Mouse (Mus musculus) adrenal gland, postnatal 25 days (tissue): ENCODE data around the gene Rsrp1. TPM values are rescaled to one million over a fixed set of nuclear protein-coding genes. Genes with fewer than 3 reads are reported as not detected.

Source experiments
- DNase-seq: peaks from one replicate; pipeline ENCODE4 v3.0.0; 2021; ENCODE audit warnings: mixed read lengths
- total RNA-seq: library from RNA; stranded (reverse); gene quantifications from 2 replicates; pipeline ENCODE4 v1.2.3, GENCODE M21; 2021

Gene Rsrp1
- total RNA-seq, 1 experiment from 2014 or later = 640 TPM

DNA sequence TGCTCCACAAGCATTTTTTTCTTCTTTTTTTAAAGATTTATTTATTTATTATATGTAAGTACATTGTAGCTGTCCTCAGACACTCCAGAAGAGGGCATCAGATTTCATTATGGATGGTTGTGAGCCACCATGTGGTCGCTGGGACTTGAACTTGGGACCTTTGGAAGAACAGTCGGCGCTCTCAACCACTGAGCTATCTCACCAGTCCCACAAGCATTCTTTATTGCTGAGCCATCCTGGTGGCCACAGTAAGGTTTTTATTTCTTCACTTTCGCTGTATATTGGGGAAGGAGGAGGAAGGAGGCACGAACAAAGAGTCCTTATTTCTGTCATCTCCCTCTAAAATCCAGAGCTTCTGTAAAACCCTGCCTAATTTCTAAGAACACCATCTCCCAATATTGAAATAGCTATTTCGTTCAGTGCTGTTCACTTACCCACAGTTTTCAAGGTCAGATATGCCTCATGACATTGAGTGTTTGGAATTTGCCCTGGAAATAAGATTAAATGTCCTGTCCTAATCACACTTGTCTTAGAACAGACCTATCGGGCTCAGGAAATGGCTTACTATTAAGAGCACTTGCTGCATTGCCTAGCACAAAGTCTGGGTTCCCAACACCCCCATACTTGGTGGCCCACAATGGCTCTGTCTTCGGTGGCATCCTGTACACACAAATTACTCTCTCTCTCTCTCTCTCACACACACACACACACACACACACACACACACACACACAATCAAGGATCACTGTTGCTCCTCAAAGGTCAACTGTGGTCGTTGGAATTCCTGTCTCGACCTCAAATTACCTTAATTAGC is 1.1 kb upstream of the Rsrp1 start:
- no peak for DNase-seq

GRCm38 (mm10) chr4:134922925-134923244 is 507 bp upstream of the Rsrp1 start:
- peak; percentile 79 for DNase-seq

DNA sequence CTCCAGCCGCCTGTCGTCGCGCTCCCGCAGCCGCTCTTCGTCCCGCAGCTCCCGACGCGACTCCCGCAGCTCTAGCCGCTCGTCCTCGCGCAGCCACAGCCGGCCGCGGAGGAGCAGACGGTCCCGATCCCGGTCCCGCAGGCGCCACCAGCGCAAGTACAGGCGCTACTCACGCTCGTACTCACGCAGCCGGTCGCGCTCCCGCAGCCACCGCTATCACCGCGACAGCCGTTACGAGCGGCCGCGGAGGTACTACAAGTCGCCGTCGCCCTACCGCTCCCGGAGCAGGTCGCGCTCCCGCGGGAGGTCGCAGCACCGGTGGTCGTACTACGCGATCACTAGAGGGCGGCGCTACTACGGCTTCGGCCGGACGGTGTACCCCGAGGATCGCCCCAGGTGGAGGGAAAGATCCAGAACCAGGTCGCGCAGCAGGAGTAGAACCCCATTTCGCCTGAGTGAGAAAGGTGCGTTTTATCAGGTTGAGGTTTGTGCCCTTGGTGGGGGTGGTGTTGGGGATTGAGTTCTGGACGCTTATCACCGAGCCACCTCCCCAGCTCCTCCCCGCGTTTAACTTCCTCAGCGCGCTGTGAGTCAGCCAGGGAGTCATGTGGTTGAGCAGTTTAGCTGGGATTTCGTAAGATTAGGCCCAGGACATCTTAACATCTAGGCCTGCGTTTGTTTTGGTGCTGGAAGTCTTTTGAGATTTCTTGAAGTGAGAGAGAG is 788 bp downstream of the Rsrp1 start:
- DNase-seq = peak; percentile 73

DNA sequence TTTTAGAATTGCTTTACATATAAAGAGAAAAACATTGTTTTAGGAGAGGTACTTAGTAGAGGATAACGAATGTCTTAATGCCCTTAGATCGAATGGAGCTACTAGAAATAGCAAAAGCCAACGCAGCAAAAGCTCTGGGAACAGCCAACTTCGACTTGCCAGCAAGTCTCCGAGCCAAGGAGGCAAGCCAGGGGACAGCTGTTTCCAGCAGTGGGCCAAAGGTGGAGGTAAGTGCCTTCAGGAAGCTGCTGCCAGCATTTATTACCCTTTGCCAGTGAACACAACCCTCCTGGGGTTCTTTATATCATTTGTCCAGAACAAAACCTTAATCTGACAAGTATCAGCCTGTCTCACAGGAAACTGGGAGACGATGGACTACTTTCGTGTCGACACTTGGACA is 1.8 kb downstream of the Rsrp1 start:
- no peak for DNase-seq

- DNase-seq = no peak
These were observed 4.5 kb downstream of the Rsrp1 start for GRCm38 (mm10) chr4:134927815-134928463.

DNA sequence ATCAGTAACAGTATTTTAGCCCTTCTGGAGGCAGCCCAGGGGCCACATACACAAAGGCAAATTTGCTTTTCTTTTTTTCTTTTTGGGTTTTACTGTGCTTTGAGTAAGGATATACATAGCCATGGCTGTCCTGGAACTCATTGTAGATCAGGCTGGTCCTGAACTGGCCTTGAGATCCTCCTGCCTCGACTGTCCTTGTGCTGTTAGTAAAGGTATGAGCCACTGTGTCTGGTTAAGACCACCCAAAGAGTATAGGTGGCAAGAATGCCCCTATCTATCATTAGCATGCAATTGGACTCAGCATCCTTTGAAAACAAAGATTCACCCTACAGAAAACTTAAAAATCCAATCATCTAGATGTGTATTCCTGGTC is 5.1 kb downstream of the Rsrp1 start:
- no peak for DNase-seq

GRCm38 (mm10) chr4:134929536-134929935 is 6.1 kb downstream of the Rsrp1 start:
- DNase-seq = no peak

GRCm38 (mm10) chr4:134930190-134930589 is 6.8 kb downstream of the Rsrp1 start:
- no peak for DNase-seq

DNA sequence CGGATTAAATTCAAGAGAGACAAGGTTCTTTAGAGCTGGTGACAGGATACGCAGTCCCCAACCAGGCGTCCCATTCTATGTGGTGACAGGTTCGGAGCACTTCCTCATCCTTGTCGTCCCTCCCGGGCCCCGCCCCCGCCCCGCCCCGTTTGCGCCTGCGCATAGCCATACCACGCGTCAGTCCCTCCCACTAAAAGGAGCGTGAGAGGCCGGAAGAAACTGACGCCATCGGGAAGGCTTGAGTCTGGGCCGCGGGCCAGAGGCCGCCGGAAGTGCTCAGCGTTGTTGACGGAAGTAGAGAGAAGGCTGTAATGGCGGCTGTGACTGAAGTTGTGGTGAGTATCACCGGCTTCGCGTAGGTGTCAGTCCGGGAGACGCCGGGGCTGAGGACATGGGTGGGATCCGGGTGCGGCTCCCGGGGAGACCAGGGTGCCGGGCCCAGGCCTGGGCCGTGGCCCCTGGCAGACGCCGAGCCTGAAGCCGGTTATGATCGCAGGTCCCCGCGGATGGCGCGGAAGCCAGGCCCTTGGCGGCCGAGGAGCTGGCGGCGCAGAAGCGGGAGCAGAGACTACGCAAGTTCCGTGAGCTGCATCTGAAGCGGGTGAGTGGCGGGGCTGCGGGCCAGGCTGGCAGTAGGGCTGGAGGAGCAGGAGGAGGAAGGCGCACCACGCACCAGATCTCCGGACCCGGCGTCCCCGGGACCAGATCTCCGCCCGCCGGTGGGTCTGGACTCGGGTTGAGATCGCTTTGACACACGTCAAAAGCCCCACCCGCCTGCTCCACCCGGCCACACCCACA is 7.5 kb downstream of the Rsrp1 start, which contains the start of gene Syf2:
TSS of gene Syf2 (plus strand) at position 215 of the 798 bp plus-strand sequence.
- peak; percentile 95 for DNase-seq

GRCm38 (mm10) chr4:134937240-134938176 is 14.1 kb downstream of the Rsrp1 start:
- peak; percentile 60 for DNase-seq

- DNase-seq = no peak
These were observed 16.5 kb downstream of the Rsrp1 start for GRCm38 (mm10) chr4:134939900-134940299.

DNA sequence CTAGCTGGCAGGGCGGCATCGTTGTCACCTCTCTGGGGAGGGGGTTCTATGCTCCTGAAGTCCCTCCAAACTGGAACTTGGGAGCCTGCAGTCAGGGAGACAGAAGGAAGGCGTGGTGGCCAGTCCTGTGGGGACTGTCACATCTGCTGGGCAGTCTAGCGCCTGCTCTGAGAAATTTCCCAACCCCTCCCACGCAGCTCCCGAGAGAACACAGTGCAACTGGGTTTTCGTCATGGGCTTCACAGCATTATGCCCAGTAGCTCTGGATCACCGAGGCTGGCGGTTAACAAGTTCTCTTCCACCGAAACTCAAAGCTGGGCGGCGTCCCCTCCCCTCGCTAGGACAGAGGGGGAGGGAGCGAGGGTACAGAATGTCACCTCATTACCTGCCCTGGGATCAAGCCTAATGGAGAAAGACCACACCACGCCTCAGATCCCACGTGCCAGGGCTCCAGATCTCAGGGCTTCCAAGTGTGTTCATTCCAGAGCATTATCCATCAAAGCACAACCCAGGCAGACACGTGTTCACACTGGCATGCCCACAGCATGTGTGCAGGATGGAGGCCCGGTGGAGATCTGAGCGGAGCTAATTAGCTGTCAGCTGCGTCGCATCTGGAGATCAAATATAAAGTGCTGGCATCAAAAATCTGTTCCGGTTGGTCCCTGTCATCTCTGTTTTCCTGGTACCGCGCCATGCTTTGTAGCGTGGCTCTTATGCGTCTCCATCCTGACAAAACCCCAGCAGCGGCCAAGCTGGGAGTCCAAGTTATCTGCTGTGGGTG is 20.6 kb downstream of the Rsrp1 start:
- DNase-seq = no peak

GRCm38 (mm10) chr4:134946024-134946744 is 22.8 kb downstream of the Rsrp1 start:
- peak; percentile 57 for DNase-seq

GRCm38 (mm10) chr4:134950518-134951091 is 27.2 kb downstream of the Rsrp1 start:
- DNase-seq = peak; percentile 24

- peak; percentile 10 for DNase-seq
These were observed 31.1 kb downstream of the Rsrp1 start for GRCm38 (mm10) chr4:134954461-134954860.

- no peak for DNase-seq
These were observed 31.8 kb downstream of the Rsrp1 start for GRCm38 (mm10) chr4:134955196-134955595.

DNA sequence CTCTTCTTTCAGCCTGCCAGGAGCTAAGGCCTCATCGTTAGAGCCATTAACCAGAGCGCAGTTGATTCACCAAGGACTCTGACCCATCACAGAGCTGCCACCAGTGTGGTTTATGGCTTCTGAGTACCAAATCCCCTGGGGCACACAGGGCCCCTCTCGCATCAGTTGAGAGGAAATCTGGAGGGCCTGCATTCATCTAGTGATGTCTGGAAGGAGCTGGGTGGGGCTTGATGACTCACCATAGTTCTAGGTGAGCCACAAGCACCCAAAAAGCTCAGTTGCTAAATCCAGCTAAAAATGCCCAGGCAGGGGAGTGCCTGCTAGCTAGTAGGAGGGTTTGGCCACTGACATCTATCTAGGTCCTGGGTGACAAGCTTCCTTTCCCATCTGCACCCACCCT is 32.5 kb downstream of the Rsrp1 start:
- no peak for DNase-seq

DNA sequence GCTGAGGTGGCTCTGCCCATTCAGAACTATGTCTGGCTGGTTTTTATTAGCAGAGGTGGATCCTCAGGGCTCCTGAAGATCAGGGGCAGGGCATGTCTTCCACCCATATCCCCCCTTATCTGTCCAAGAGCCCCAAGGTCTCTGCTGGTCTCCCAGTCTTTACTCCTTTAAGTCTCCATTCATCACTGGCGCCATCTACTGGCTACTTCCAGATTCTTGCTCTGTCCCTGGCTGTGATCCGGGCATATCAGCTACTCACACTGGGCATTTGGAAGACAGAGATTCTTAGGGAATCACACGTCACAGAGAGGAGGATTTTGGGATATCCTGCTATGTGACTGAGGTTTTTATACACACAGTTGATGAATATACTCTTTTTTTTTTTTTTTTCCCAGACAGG is 32.9 kb downstream of the Rsrp1 start:
- DNase-seq = peak; percentile 70
